Mouse (Mus musculus) embryo, embryonic 10 days (tissue): Measurements from ENCODE around the gene Med11.
"Not testable (repeated sequence)": the region's sequence is repeated elsewhere in the genome, so short reads cannot be mapped to it uniquely, and the experiment has no call there.

Source experiments
- DNase-seq: peaks from one replicate; pipeline ENCODE4 v3.0.0-alpha.2; 2015; ENCODE audit warnings: low spot score

Gene Med11

DNA sequence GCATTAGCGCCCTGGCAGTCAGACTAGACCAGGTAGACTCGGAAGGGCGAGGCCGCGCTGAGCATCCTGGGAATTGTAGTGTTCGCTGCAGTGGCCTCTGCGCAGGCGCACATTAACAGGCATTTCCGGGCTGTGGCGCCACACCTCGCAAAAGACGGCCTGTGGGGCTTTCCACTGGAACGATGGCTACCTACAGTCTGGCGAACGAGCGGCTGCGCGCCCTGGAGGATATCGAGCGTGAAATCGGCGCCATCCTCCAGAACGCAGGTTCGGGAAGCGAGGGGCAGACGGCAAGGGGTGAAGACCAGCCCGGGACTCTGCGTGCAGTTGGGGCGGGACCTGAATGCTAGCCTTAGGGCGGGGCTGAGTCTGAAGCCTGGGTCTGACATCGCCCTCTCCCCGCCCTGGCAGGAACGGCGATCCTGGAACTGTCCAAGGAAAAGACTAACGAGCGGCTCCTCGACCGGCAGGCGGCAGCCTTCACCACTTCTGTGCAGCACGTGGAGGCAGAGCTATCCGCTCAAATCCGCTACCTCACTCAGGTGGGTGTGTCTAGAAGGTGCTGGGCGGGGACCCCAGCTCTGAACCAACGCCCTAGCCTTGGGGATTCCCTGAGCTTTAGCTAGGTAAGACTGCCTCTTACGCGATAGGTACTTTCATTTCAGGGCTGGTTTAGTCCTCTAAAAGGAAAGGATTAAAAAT, at the start of gene Med11:
Med11 (plus strand) TSS at position 123 of the 702 bp plus-strand sequence.
- DNase-seq = peak; percentile 99

DNA sequence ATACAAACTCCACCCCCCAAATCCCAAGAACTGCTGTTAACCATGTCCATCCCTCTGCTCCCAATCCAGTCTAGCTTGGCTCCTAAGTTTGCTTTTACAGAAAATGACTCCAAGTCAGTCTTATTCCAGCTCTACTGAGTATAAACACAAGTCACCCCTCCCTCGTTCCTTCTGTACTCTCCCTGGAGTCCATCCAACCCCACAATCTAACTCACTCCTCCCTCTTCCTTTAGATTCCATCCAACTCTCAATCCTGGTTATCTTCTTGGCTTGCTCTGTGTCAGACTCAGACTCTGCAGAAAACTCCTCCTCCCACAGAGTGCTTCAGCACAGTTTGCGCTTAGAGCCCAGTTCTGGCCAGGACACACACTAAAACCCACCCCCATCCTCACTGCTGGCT, 48.1 kb upstream of the Med11 start:
- DNase-seq = no peak

DNA sequence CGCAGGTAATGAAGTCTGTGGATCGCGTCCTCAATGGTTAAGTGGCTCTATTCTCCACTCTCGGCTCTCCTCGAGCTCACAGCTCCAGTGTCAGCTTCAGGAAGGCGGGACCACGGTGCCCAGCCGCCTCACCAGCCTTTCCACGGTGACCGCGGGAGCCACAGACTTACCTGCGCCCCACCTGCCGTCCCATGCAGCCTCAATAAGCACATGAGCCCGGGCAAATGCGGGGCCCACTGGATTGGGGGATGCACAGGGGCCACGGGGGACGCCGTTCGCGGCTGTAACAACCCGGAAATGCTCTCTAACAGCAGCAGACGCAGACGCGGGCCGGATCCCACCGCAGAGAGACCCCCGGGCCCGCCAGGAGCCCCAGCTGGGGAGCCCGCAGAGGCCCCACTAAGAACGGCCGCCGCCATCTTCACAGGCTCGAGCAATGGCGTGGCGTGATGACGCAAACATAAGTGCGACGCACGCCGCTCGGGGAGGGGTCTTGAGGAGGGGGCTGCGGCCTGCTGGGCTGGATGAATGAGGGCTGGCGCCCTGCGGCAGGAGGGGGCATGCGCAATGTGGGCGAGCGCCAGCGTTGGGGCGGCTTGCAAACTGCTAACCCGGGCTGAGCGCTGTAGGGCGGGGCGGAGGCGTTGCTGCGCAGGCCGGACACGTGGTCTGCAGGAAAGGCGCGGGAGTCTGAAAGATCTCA, 42.0 kb upstream of the Med11 start, which contains the start of gene Pelp1:
Pelp1 (minus strand) TSS at position 438 of the 703 bp plus-strand sequence.
- DNase-seq = peak; percentile 100

GRCm38 (mm10) chr11:70410297-70410643, 41.4 kb upstream of the Med11 start:
- no peak for DNase-seq

DNA sequence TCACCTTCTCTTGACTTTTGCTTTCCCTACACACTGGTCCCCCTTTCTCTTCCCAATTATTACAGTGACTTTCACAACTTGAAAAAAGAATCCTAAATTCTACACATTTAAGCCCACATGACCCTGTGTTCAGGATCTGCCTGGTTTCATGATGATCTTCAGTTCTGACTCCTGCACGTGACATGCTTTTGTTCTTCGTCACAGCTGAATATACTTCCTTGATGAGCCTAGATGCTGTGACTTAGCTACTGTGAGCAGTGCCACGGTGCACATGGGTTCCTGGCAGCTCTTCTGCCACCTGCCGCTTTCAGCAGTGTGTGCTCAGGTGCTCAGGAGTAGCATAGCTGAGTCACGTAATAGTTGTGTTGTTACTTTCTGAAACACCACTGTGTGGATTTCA, 39.1 kb upstream of the Med11 start:
- no peak for DNase-seq

DNA sequence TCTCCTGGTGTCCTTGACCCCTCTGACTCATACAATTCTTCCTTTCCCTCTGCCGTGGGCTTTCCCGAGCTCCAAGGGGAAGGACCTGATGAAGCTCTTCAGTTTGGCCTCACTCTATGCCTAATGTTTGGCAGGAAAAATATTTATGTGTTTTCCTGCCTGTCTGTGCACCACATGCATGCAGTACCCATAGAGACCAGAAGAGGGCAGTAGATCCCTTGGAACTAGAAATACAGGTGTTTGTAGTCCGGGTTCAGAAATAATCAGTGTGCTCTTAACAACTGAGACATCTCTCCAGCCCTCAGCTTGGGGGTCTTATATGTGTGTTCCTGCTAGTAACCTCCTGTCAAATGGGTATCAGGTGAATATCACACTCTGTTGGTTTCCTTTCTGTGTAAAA, 37.8 kb upstream of the Med11 start:
- DNase-seq = peak; percentile 86

DNA sequence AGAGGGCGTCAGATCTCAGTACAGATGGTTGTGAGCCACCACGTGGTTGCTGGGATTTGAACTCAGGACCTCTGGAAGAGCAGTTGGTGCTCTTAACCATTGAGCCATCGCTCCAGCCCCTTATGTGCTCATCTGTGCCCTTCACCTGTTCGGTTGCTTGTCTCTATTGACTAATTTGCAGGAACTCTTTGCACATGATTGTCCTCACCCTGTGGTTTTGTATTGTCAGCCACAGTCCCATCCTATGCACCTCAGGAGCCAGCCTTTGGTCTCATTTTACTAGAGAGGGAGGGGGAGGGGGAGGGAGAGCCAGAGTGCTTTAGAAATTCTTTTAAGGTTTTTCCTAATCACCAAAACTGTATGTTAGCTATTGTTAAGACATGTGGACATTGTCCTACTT, 33.5 kb upstream of the Med11 start:
- DNase-seq = no peak

GRCm38 (mm10) chr11:70419486-70419885, 32.2 kb upstream of the Med11 start:
- no peak for DNase-seq

DNA sequence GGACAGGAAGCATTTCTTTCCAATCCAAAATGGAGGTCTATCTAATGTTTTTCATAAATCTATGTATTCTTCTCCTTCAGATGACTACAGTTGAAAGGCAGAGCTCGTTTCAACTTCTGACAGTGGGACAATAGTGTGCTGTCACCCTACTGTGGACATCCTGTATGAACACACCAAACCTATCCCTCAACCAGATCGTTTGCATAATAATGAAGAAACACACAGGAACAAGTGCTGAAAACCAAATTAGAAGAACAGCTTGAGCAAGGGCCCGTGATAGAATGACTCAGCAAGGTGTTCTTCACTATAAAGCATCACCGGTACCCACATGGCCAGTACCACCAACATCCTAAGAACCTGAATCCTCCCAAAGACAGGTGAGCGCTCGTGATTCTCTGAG, 25.1 kb upstream of the Med11 start:
- not testable (repeated sequence) for DNase-seq

DNA sequence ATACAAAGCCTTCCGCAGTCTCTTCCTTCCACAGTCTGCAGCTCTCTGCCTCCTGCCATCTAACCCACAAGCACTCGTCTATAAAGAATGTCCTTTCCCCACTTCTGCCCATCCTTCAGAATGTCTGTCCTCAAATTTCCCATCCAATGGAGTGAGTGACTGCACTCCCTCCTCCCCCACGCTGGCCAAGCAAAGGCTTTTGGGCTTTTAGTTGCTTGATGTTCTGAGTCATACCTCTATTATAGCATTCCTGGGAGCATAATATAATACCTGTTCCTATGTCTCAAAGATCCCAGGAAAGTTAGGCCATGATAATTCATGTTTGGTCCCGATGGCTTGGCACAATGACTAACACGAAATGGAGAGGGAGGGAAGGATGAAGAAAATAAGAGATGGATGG, 20.1 kb upstream of the Med11 start:
- DNase-seq = no peak

DNA sequence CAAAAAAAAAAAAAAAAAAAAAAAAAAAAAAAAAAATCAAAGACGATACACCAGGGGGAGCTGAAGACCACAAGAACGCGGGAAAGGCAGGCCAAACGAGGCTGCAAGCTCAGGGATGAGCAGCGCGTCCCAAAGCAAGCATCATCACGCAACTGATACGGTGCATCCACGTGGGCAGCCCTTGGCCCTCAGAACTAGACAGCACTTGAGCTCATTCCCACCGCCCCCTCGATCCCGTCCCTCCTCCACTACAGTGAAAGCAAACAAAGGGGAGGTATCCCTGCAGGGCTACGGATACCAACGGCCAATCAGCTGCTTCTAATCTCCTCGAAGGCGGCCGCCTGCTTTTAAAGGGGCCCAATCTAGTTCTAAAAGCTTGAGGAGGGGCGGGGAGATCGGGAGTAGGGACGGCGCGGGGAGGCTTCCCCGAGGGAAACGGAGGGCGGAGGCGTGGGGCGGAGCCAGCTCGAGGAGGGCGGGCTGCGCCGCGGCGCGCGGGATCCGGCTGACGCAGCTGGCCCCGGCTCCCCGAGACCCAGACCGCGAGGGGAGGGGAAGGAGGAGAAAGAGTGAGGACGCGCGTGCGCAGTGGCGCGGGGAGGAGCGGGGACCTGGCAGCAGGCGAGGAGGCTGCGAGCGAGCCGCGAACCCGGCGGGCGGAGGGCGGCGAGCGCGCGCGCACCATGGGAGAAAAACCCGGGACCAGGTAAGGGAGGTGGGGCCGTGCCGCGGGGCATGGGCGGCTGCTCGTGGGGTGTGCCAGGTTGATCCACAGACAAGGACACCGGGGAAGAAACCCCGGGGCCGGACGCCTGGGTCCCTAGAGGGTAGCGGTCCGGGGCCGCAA, 19.4 kb upstream of the Med11 start, which contains the start of gene Arrb2:
Arrb2 (plus strand) TSS at position 588 of the 847 bp plus-strand sequence.
- peak; percentile 99 for DNase-seq

DNA sequence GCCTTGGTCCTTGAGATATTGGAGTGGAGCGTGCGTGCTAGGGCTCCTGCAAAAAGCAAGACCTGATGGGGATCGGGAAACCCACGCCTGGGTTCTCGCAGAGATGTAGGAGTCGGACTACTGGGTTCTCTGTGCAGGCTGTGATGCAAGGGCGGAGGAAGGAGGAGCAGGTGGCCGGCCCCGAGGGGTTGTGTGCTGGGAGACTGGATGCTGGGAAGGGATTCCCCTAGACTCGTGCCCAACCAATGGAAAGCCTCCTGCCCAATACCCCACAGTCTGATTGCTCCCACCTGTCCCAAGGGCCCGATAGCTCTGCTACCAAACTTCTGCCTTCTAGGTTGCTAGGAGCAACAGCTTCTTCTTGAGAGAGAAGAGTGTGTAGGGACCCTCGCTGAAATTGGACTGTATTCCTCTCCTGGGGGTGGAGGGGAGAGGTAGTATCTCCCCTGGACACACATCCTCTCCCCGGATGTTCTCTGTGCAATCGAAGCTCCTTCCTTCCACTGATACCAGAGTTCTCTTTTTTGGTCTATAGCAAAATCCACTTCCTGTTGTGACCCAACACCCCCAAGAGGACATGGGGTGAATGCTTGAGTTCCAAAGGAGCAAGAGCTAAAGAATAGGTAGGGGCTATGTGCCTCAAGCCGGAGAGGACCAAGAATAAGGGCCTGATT, 18.7 kb upstream of the Med11 start:
- DNase-seq = peak; percentile 43

- no peak for DNase-seq
These were observed 18.2 kb upstream of the Med11 start for GRCm38 (mm10) chr11:70433569-70433943.

GRCm38 (mm10) chr11:70433951-70434350, 17.8 kb upstream of the Med11 start:
- DNase-seq = no peak

DNA sequence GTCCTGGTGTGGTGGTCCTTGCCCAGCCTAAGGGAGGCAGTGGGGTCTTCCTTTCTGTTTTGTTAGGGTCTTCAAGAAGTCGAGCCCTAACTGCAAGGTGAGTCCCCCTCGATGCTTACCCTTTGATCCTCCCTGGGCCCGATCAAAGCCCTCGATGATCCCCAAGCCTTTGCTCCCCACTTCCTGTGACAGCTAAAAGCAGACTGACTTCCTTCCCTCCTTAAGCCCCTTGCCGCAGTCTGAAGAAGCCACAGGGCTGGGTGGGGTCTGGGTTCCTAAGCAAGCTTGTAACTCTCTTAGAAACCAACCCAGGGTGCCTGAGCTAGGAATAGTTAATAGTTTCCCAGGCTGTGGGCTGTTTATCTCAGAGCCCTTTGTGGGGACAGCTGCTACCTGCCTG, 16.2 kb upstream of the Med11 start:
- no peak for DNase-seq

- no peak for DNase-seq
These were observed 14.3 kb upstream of the Med11 start for GRCm38 (mm10) chr11:70437426-70437825.

DNA sequence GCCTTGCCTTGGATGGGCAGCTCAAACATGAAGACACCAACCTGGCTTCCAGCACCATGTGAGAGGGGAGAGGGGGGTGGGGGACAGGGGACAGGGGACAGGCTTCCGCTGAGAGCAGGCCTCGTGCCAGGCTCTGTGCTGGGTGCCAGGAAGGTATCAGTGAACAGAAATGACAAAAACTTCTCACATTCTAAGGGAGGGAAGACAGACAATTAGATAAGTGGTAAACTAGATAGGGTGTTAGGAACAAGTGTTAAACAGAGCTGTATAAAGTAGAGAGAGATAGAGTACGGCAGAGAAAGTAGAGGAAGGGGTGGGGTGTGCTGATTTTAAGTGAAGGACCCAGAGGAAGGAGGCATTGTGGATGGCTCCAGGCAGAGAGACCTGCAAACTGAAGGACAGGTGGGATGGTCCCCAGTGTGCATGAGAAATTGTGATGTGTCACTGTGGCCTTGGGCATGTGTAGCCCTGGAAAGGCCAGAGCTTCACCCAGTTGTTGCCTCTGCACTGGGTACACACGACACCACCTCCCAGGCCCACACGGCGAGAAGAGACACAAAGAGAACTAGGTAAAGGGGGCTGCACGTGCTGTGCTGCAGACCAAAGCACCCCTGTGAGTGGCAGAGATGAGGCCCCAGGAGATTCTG, 12.9 kb upstream of the Med11 start:
- no peak for DNase-seq

- DNase-seq = no peak
These were observed 11.1 kb upstream of the Med11 start for GRCm38 (mm10) chr11:70440637-70441036.

GRCm38 (mm10) chr11:70441882-70442281, 9.8 kb upstream of the Med11 start:
- no peak for DNase-seq

- DNase-seq = no peak
These were observed 7.8 kb upstream of the Med11 start for GRCm38 (mm10) chr11:70443964-70444363.

GRCm38 (mm10) chr11:70444667-70445066, 7.1 kb upstream of the Med11 start:
- DNase-seq = no peak

GRCm38 (mm10) chr11:70446756-70447155, 5.0 kb upstream of the Med11 start:
- no peak for DNase-seq
